Mouse (Mus musculus) mammary gland, adult 2 months (tissue): ENCODE results near the gene F12. TPM values are rescaled to one million over a fixed set of nuclear protein-coding genes. Genes with fewer than 3 reads are reported as not detected.

Source experiments
- polyA plus RNA-seq: library from polyadenylated mRNA; depleted of rRNA; stranded (reverse); fragments of >200 nt; gene quantifications from 2 replicates; pipeline ENCODE4 v1.2.3, GENCODE M21; 2012; ENCODE audit warnings: low replicate concordance; rRNA removed

The F12 gene
- polyA plus RNA-seq: 0.16 and 3.2 TPM in 2 replicates

DNA sequence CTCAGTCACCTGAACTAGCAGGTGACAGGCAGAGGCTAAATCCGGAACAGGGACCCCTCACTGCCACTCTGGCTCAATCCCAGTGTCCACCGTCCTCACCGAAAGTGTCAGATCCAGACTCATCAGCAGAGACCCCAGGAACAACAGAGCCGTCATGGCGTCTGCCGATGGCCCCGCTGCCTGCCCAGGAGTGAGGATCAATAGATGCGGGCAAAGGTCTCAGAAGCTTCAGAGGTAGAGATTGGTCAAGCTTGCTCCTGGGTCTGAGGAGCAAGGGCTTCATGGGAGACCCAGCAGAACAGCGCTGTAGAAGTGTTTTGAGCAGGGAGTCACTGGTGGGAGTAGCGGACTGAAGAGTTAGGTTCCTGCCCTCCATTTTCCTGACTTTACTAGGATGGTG is at the start of gene F12:
Gene F12, minus strand, starts transcription at position 181 of the 400 bp plus-strand sequence.

DNA sequence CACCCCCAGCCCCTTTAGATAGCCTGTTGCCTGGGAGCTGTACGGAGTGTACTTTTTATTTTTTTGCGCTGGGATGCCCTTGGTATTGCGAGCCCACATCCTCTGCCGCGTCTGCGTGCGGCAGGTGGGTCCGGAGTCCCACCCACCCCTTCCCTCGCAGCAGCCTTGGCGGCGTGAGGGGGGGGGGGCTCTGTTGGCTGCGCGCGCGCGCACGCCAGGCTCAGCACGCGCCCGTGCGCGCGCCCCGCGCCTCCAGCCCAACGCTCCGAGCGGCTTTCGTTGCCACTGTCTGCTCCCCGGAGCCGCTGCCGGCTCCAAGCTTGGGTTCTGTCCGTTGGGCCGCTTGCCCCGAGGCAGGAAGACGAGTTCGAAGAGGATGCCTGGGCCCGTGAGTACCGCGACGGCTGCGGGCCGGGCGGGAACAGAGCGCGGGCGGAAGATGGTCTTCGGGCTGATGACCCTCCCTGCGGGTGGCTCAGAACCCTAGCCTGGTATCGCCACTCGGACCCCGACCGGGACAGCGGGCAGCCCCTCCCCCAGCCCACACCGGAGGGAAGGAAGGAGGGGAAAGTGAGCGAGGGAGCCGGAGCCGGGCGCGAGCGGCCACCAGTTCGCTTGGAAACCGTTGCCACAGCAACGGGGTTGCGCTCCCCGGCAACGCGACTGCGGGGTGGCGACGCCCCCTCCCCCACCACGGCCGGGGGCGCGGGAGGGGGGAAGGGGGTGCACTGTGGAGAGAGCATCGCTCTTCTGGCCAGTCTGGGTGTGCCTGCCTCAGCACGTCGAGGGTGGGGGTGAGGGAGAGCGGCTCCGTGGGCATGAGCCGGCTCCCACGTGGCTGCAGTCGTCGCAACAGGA is 37.7 kb upstream of the F12 start, which contains the start of gene Prr7:
Gene Prr7, plus strand, starts transcription at position 241 of the 858 bp plus-strand sequence.

DNA sequence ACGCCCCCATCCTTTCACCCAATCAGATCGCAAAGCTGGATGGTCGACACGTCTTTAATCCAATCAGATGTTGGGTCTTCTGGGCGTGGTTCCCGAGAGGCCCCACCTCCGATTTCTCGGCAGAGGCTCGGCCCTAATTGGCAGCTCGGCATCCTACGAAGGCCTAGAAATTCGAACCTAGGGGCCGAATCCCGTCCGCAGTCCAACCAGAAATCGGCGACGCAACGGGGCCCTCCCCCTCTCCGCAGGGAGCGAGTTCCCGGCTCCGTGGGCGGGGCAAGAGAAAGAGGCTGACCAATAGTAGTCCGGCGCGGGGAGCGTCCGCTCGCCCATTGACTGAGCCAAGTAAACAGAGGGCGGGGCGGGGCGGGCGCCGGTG is 18.3 kb upstream of the F12 start, which contains the start of gene Grk6:
Gene Grk6, plus strand, starts transcription at position 136 of the 379 bp plus-strand sequence.

DNA sequence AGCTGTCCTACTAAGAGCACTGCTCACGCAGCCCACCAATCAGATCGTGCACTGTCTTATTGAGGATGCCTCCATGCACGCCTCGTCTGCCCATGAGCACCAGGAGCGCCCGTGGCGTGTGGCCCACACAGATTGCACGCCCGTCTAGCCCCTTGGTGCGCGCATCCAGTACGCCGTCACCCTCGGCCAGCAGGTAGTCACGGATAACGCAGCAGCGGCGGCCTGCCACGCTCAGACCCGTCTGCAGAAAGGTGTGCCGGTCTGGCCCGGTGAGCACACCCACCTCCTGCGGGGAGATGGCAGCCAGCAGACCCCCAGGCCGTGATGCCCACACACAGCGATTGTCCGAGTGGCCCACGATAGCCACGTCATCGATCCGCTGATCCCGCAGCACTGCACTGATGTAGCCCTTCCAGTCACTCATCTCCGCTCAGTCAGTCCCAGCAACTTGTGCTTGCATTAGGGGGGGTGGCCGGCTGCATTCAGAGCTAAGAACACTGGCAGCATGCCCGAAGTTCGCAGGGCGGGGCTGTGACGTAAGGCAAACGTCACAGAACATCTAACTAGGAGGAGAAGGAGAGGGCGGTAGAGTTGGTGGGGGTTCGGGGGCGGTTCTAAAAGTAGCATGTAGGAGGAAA is 11.7 kb downstream of the F12 start, which contains the start of gene Pfn3:
Gene Pfn3, minus strand, starts transcription at position 490 of the 638 bp plus-strand sequence.

DNA sequence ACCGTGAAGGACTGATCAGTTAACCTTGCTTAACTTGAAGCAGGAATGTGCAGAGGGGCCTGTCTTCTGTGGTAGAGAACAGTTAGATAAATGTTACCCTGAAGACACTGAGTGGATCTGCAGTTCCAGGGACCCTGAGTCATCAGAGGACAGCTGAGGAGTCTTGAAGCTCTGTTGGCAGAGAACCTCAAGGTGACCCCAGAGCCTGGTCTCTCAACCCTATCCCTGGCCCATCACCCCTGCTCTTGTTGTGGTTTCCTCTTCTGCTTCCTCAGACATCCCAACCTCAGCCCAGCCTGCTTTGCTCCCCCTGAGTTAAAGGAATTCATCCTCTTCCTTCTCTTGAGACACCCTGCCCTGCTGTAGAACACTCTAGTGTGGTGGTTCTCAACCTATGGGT is 28.5 kb downstream of the F12 start, which contains the start of gene Slc34a1:
Gene Slc34a1, plus strand, starts transcription at position 100 of the 400 bp plus-strand sequence.

DNA sequence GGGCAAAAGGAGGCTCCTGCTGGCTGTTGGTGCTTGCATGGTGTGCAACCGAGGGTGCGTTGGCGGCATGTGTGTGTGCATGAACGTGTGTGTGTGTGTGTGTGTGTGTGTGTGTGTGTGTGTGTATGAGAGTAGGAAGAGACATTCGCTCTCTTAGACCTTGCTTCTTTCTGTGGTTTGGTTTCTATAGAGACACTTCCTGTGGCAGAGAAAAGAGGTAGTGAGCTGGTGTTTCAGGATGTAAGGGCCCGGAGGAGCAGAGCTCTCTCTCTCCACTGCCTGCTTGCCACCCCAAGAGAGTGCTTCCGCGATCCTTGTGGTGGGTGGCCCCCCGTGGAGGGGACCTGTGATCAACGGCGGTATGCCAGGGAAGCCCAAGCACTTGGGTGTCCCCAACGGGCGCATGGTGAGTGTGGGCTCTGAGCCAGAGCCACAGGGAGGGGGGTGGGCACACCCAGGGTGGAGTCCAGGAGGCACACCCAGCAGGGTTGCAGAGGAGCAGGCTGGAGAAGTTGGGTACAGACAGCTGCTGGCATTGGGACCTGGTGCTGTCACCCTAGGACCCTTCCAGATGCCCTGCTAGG is 57.0 kb downstream of the F12 start, which contains the start of gene Rgs14:
Gene Rgs14, plus strand, starts transcription at position 202 of the 584 bp plus-strand sequence.

Other genes with a start within 250 kb of the F12 start
- 19.0 and 27.2 TPM in 2 replicates for gene Nsd1, start 217.0 kb downstream of the F12 start, polyA plus RNA-seq
- gene Prelid1, start 106.3 kb downstream of the F12 start, polyA plus RNA-seq: 248 and 369 TPM in 2 replicates
- 65.1 and 67.8 TPM in 2 replicates for gene Rab24, start 104.8 kb downstream of the F12 start, polyA plus RNA-seq
- 2.5 and 5.3 TPM in 2 replicates for gene Mxd3, start 97.0 kb downstream of the F12 start, polyA plus RNA-seq
- gene Lman2, start 64.0 kb downstream of the F12 start, polyA plus RNA-seq: 114 and 147 TPM in 2 replicates
- 17.6 and 42.7 TPM in 2 replicates for gene Rgs14, start 57.1 kb downstream of the F12 start, polyA plus RNA-seq
- 0.47 and 0.53 TPM in 2 replicates for gene Slc34a1, start 28.6 kb downstream of the F12 start, polyA plus RNA-seq
- not detected in 2 replicates for gene Pfn3, start 11.6 kb downstream of the F12 start, polyA plus RNA-seq
- 93.6 and 123 TPM in 2 replicates for gene Grk6, start 18.3 kb upstream of the F12 start, polyA plus RNA-seq
- gene Prr7, start 37.5 kb upstream of the F12 start, polyA plus RNA-seq: 5.0 and 42.2 TPM in 2 replicates
- gene Dbn1, start 61.3 kb upstream of the F12 start, polyA plus RNA-seq: 54.6 and 75.0 TPM in 2 replicates
- 89.3 and 232 TPM in 2 replicates for gene Pdlim7, start 86.9 kb upstream of the F12 start, polyA plus RNA-seq
- gene Dok3, start 102.5 kb upstream of the F12 start, polyA plus RNA-seq: 39.2 and 137 TPM in 2 replicates
- 50.1 and 68.2 TPM in 2 replicates for gene Ddx41, start 109.9 kb upstream of the F12 start, polyA plus RNA-seq
- 111 and 142 TPM in 2 replicates for gene Fam193b, start 144.3 kb upstream of the F12 start, polyA plus RNA-seq
- 48.5 and 54.2 TPM in 2 replicates for gene Tmed9, start 146.9 kb upstream of the F12 start, polyA plus RNA-seq
- gene B4galt7, start 173.1 kb upstream of the F12 start, polyA plus RNA-seq: 22.1 and 27.1 TPM in 2 replicates
- gene Caml, start 196.2 kb upstream of the F12 start, polyA plus RNA-seq: 13.8 and 18.4 TPM in 2 replicates
- 10.4 and 12.9 TPM in 2 replicates for gene Ddx46, start 208.2 kb upstream of the F12 start, polyA plus RNA-seq